Mouse (Mus musculus): ENCODE data around the gene Herc1. TPM values are rescaled to one million over a fixed set of nuclear protein-coding genes. Genes with fewer than 3 reads are reported as not detected.
A peak's percentile ranks its signal among the peaks of the same experiment; 100 is the strongest.

Herc1 gene
- polyA plus RNA-seq, 2 experiments from 2014 or later, result 40.2 to 45.8 TPM

DNA sequence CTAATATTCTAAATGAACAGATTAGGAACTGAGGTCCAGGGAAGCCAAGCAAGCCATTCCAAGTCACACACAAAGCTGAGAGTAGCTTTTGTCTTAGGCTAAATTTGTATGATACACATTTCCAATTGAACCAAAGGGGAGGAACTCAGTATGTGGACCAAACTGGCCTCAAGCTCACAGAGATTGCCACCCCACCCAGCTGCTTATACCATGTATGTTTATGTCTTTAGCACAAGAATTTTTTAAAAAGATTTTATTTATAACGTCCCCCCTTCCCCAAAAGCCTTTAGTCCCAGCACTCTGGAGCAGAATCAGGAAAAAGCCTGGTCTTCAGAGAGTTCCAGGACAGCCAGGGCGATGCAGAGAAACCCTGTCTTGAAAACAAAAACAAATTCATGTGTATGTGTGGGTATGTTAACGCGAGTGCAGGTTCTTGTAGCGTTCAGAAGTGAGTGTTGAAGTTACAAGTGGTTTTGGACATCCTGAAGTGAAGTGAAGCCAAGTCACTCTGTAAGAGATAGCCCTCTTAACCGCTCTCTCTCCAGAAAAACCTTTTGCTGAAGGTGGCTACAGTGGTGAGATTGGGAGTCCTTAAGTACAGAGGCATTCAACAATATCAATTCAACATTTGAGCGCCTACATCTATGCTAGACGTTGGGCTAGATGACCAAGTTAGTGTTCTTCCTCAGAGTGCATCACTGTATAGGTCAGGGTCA lies 948 bp upstream of the Herc1 start:
- peak; percentile 1 for ATAC-seq

- ATAC-seq, result peak; percentile 24
Measured at GRCm38 (mm10) chr9:66350788-66351430, 659 bp downstream of the Herc1 start.

- no peak for ATAC-seq
Measured at GRCm38 (mm10) chr9:66352704-66353103, 2.5 kb downstream of the Herc1 start.

GRCm38 (mm10) chr9:66359135-66359534 lies 8.9 kb downstream of the Herc1 start:
- ATAC-seq, result no peak

DNA sequence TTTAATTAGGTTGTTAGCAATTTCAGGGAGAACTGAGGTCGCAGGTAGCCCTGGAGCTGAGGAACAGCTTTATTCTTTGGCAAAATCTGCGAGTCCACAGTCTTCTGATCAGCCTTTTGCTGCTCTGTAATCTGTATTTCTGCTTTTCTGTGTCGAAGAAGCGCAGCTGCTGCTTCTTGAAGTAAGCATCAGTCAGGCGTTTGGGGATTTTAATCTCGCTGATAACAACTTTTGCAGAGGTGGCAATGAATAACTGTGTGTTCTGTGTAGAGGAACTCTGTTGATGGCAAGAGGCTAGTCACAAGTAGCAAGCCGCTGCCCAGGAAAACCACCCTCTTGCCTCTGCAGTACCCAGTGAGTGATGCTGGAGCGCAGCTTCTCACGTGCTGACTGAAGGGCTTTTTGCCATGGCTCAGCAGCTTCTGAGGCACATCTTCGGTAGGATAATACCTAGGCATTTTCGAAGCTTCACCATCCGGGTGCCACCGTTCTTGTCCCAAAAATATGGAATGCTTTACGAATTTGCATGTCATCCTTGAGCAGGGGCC lies 10.0 kb downstream of the Herc1 start:
- no peak for ATAC-seq

DNA sequence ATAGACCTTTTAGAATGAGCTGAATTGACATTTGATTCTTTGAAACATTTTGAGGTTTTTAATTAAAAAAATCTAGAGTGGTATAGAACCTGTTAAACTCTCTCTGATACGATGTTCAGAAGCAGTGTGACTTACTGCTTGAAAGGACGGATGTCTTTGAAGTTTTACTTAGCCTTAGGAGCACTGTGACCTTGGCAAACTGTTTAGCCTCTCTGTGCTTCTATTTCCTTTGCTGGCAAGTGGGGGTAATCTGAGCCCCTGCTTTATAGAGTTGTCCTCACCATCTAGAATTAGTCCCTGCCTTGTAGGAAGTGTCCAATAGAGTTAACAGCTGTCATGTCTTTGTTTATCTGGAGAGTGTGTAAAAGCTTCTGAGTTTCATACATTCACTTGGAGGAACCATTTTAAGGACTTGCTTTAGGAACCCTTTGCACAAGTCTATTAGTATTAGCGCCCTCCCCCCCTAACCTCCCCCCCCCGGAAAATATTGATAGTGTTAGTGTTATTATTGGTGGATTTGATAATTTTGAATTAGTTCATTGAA lies 18.7 kb downstream of the Herc1 start:
- ATAC-seq, result peak; percentile 84

GRCm38 (mm10) chr9:66370334-66370733 lies 20.1 kb downstream of the Herc1 start:
- no peak for ATAC-seq

DNA sequence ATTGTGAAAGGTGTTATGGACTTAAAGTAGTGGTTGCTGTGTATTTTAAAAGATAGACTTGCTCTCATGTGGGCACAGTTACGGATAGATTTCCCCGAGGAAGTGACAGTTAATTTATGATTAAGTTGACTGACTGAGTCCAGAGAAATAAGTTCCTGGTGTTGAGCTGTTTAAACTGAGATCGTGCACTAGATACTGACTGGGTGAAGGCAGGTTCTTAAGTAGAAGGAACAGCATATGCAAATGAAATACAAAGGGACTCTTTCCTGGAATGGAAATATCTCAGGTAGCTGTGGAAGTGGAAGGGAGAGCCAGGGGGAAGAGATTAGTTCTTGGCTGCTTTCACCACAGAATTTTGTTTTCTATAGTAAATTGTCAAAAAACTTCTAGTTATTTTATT lies 20.6 kb downstream of the Herc1 start:
- no peak for ATAC-seq

DNA sequence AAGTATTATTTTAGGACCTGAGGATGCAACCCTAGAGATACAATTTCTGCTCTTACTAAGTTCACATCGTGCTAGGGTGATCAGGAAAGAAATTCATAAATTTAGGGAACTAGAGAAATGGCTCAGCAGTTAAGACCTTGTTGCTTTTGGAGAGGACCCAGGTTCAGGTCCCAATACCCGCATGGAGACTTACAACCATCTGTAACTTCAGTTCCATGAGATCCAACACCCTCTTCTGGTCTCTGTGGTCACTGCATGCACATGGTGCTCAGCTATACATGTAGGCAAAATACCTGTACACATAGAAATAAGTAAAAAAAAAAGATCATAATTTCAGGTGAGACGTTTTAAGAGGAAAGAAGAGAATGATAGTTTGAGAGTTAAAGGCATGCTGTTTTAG lies 23.2 kb downstream of the Herc1 start:
- ATAC-seq, result no peak

DNA sequence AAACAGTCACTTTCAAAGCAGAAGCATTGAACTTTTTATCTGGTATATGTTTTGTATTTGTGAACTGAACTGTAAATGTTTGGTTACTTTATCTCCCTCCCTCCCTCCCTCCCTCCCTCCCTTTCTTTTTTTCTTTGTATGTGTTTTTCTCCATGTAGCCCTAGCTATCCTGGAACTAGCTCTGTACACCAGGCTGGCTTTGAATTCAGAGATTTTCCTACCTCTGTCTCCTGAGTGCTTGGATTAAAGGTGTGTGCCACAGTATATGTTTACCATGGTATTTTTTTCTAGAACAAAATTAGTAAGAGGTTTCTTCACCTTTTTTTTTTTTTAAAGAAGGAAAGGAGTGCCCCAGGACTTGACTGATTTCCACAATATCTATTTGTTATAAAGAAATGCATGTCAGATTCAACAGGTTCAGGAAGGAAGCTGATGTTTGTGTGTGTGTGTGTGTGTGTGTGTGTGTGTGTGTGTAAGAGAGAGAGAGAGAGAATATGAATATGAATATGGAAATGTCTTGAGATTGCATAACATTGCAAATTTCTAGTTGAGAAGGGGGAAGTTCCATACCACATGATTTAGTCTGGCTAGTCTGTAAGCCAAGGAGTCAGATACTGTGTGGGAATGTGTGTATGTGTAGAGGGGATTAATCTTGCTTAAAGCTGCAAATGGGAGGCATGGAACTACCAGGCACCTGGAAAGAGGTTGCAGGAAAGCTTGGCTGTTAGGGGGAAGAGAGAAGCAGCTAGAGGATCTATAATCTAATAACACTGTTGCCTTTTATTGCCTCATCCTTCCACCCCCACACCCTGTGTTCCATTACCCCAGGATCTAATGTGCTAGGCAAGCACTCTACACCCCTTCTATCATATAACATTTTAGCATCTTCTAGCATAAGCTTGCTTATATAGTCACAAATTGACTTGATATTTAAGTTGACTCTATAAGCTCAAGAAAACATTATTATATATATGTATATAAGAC lies 24.5 kb downstream of the Herc1 start:
- ATAC-seq, result peak; percentile 60

GRCm38 (mm10) chr9:66383417-66383816 lies 33.2 kb downstream of the Herc1 start:
- ATAC-seq, result no peak

- ATAC-seq, result peak; percentile 53
Measured at GRCm38 (mm10) chr9:66390338-66390737, 40.1 kb downstream of the Herc1 start.

DNA sequence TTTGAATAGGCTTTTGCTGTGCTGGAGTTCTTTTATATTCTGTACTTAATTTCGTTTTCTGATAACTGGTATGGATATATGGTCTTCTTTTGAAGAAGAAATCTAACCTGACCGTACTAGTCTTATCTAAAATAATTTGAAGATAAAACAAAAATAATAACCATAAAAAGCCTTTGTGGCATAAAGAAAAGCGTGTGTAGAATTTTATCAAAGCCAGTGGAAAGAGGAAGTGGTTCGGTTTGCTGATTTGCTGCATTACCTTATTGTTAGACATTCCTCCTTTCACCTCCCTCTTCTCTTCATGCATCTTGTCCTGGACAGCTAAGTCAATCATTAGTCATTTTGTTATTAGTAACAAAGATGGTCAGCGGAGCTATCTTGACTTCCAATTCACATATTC lies 43.1 kb downstream of the Herc1 start:
- no peak for ATAC-seq

GRCm38 (mm10) chr9:66423492-66423891 lies 73.2 kb downstream of the Herc1 start:
- ATAC-seq, result no peak

DNA sequence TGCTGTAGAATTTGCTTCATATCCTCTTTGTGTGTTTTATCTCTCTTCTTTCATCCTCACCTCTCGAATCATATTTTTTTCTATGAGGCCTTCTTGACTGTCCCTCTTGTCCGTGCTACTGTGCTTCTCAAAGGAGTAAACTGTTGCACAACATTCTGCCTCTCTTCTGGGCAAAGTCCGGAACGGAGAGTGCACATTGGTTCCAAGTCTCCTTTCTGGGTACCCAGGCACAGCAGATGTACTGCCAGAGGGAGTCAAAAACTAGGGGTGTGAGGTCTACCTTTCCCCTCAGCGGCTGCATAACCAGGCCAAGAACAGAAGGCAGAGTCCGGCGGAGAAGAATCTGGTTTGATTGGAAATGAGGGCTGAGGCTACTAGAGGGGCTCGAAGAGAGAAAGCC lies 89.8 kb downstream of the Herc1 start:
- ATAC-seq, result no peak

GRCm38 (mm10) chr9:66448253-66448652 lies 98.0 kb downstream of the Herc1 start:
- no peak for ATAC-seq

GRCm38 (mm10) chr9:66465087-66465486 lies 114.8 kb downstream of the Herc1 start:
- ATAC-seq, result peak; percentile 72

- ATAC-seq, result no peak
Measured at GRCm38 (mm10) chr9:66477785-66478184, 127.5 kb downstream of the Herc1 start.

- no peak for ATAC-seq
Measured at GRCm38 (mm10) chr9:66483429-66483828, 133.2 kb downstream of the Herc1 start.

GRCm38 (mm10) chr9:66488786-66489185 lies 138.5 kb downstream of the Herc1 start:
- ATAC-seq, result no peak

DNA sequence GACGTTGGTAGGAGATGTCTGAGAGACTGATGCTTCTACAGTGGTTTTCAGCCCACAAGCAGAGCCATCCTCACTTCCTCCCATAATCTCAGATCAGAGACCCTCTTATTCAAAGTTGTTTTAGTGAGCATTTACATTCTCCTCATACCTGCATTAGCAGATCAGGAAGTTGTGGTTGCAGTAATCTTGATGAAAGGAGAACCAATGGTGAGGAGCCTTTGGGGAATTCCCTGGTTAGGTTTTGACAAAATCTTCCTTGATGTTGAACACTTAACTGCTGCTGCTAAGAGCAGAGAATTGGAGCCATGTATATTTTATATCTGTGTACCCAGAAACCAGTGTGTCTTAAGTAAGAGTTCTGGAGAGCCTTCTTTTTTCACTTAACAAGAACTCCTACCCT lies 142.1 kb downstream of the Herc1 start:
- peak; percentile 99 for ATAC-seq

DNA sequence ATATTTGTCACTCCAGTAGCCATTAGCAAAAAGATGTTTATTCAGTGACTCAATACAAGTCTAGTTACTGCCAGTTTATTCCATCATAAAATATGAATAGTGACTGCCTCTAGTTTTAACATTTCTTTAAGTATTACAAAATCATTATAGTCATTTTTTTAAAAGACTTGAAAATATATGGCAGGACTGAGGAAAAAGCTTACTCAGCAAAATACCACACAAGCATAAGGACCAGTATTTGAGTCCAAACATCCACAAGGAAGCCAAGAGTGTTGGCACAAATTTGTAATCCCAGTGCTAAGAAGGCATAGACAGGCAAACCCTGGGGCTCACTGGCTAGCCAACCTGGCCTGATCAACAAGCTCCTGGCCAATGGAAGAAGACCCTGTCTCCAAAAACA lies 143.7 kb downstream of the Herc1 start:
- ATAC-seq, result no peak

DNA sequence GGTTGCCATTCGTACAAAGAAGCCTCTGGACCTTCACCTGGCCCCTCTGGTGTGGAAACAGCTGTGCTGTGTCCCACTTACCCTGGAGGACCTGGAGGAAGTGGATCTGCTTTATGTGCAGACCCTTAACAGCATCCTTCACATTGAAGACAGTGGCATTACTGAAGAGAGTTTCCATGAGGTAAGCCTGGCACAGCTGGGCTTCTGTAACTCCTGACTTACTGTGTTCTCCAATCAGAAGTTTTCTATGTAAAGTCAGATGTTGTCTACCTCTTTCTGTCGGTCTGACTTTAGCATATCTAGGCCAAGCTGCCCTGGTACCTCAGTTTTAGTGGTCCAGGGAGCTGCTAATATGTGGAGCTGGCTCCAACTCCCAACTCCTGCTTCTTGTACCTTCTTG lies 151.0 kb downstream of the Herc1 start:
- ATAC-seq, result no peak

All from CD4-positive, CD25-positive, alpha-beta regulatory T cell, adult 4 months (primary cell).